Mouse (Mus musculus) hindbrain, embryonic 13.5 days (tissue): ENCODE data around the gene Mmp23. TPM values are rescaled to one million over a fixed set of nuclear protein-coding genes. Genes with fewer than 3 reads are reported as not detected.
"Not testable (repeated sequence)": the region's sequence is repeated elsewhere in the genome, so short reads cannot be mapped to it uniquely, and the experiment has no call there.

Experiments used
- ATAC-seq: fragments of 200-750 bp; cut with Nextera tagmentation; 2 replicates; pipeline ENCODE4 v1.8.0; 2017; ENCODE audit warnings: moderate TSS enrichment; ENCODE audit not compliant: low FRiP score
- H3K27ac ChIP-seq: fragments of 300-500 bp; sonication (generic); 2 replicates; pipeline ENCODE4 v1.5.1; 2015; ENCODE audit warnings: inconsistent platforms, mild to moderate bottlenecking, moderate library complexity
- H3K27me3 ChIP-seq: fragments of 300-500 bp; sonication (generic); 2 replicates; pipeline ENCODE4 v1.6.1; 2015; ENCODE audit warnings: mild to moderate bottlenecking, inconsistent platforms
- H3K36me3 ChIP-seq: fragments of 300-500 bp; sonication (generic); 2 replicates; pipeline ENCODE4 v1.6.1; 2015; ENCODE audit warnings: mild to moderate bottlenecking, inconsistent platforms
- H3K4me1 ChIP-seq: fragments of 300-500 bp; sonication (generic); replicated peaks from 2 replicates; pipeline ENCODE4 v1.6.1; 2015; ENCODE audit warnings: inconsistent platforms
- H3K4me2 ChIP-seq: fragments of 300-500 bp; sonication (generic); 2 replicates; pipeline ENCODE4 v1.6.1; 2015; ENCODE audit warnings: inconsistent platforms, mild to moderate bottlenecking, moderate library complexity
- H3K4me3 ChIP-seq: fragments of 300-500 bp; sonication (generic); 2 replicates; pipeline ENCODE4 v1.5.1; 2015; ENCODE audit warnings: mild to moderate bottlenecking, inconsistent platforms
- H3K9ac ChIP-seq: fragments of 300-500 bp; sonication (generic); 2 replicates; pipeline ENCODE4 v1.6.1; 2015; ENCODE audit warnings: mild to moderate bottlenecking, inconsistent platforms
- H3K9me3 ChIP-seq: fragments of 300-500 bp; sonication (generic); 2 replicates; pipeline ENCODE4 v1.6.1; 2016; ENCODE audit warnings: inconsistent platforms
- WGBS: fragments of 180-500 bp; shearing (Covaris S2); methylation state at CpG from one replicate; pipeline ENCODE4 v1.1.7; 2015; 5-methylcytosine and 5-hydroxymethylcytosine counted together
- polyA plus RNA-seq: library from polyadenylated mRNA; unstranded; fragments of >200 nt; fragmentation: Nextera tagmentation; extraction: Ambion mirVana; gene quantifications from 2 replicates; pipeline ENCODE4 v1.2.1, GENCODE M21; 2015

Gene Mmp23
- polyA plus RNA-seq, 1 experiment from 2014 or later: 4.5 TPM

GRCm38 (mm10) chr4:155672082-155672481 lies 18.9 kb upstream of the Mmp23 start:
- H3K27me3 ChIP-seq: 0 out of 2 replicates have a peak, but pooled peaks cover 6% of the 10 kb centered on the region
- H3K27ac ChIP-seq: no peak overlapping the region
- no peak overlapping the region for H3K4me3 ChIP-seq
- H3K36me3 ChIP-seq: no peaks in the 10 kb centered on the region
- H3K9ac ChIP-seq: no peak overlapping the region
- ATAC-seq: no peak
- H3K4me2 ChIP-seq: no peak overlapping the region
- peaks cover 14% of the 10 kb centered on the region for H3K4me1 ChIP-seq
- WGBS: 72% methylated on average over 2 of the region's 2 CpGs
- no peaks in the 10 kb centered on the region for H3K9me3 ChIP-seq

GRCm38 (mm10) chr4:155670236-155670635 lies 17.1 kb upstream of the Mmp23 start:
- WGBS: 68% methylated on average over 4 of the region's 4 CpGs

GRCm38 (mm10) chr4:155669598-155670075 lies 16.5 kb upstream of the Mmp23 start:
- H3K9ac ChIP-seq: 0 out of 2 replicates have a peak overlapping the region, but pooled peaks have one; percentile 29
- peak overlapping the region; percentile 87 for H3K4me2 ChIP-seq
- H3K27ac ChIP-seq: peak overlapping the region; percentile 87; the same call in 1 of the 2 replicates
- ATAC-seq: peak; percentile 18; the same call in 1 of the 2 replicates
- H3K4me1 ChIP-seq: peaks cover 18% of the 10 kb centered on the region
- no peaks in the 10 kb centered on the region for H3K9me3 ChIP-seq
- H3K27me3 ChIP-seq: 0 out of 2 replicates have a peak, but pooled peaks cover 6% of the 10 kb centered on the region
- peaks cover 12% of the 10 kb centered on the region for H3K36me3 ChIP-seq
- H3K4me3 ChIP-seq: peak overlapping the region; percentile 81
- 1% methylated on average over 8 of the region's 8 CpGs for WGBS

More at GRCm38 (mm10) chr4:155670236-155670635, 17.1 kb upstream of the Mmp23 start:
- H3K27ac ChIP-seq, ATAC-seq, H3K27me3 ChIP-seq, H3K9ac ChIP-seq, H3K4me3 ChIP-seq, H3K36me3 ChIP-seq, H3K9me3 ChIP-seq: not testable (repeated sequence)
- H3K4me2 ChIP-seq: peak overlapping the region; percentile 87; the same call in 1 of the 2 replicates
- peaks cover 18% of the 10 kb centered on the region for H3K4me1 ChIP-seq

DNA sequence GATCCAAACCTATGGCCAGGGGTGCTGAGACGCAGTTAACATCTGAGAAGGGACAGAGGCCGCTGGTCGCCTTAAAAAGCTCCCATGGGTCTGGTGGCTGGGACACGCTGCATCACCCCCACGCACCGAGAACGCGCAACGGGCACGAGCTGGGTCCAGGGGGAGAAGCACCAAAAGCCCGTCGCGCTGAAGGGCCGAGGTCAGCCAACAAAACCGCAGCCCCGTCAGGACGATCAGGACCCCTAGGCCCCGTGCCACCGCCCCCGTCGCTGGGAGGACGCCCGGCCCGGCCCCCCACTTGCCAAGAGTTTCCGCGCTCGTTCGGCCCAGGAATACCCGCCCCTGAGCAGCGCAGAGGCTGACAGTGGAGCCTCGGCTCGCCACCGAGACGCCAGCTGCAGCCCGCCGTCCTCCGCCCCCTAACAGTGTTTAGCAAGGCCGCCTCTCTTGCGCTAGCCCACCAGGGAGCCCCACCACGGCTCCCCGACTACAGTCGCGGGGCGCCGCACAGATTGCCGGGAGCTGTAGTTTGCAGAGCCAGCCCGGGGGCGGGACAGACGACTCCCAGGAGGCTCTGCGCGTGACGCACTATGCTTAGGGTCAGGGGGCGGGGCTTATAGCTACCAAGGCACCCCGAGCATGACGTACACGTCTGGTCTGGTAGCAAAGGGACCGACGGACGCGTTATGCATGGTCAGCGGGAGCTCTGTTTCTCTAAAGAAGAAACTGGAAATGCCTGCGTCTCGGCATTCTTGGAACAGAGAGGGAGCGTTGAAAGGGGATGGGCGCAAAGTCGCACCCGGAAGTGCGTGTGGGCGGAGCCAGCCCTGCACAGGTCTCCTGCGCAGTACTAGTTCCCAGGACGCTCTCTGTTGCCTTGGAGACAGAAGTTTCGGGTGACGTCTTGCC lies 15.8 kb upstream of the Mmp23 start, which contains the start of gene Mib2:
TSS of gene Mib2 (minus strand) at position 510 of the 909 bp plus-strand sequence.
- H3K4me1 ChIP-seq: peaks cover 18% of the 10 kb centered on the region
- WGBS: 1% methylated on average over 73 of the region's 73 CpGs

GRCm38 (mm10) chr4:155666903-155667302 lies 13.7 kb upstream of the Mmp23 start:
- no peak for ATAC-seq
- H3K4me2 ChIP-seq: no peak overlapping the region

More for the DNA sequence above, 15.8 kb upstream of the Mmp23 start, which contains the start of gene Mib2:
- Histone ChIP-seq H3K36me3 (peaks cover 18% of the 10 kb centered on the region), H3K4me3 (peak within 1 kb of the TSS; percentile 81), H3K27ac (peak within 1 kb of the TSS; percentile 87), H3K27me3 (0 out of 2 replicates have a peak, but pooled peaks cover 6% of the 10 kb centered on the region), H3K4me2 (peak within 1 kb of the TSS; percentile 87), H3K9me3 (no peaks in the 10 kb centered on the region), H3K9ac (peak within 1 kb of the TSS; percentile 90)
- ATAC-seq: peak; percentile 99

GRCm38 (mm10) chr4:155660641-155661040 lies 7.5 kb upstream of the Mmp23 start:
- Histone ChIP-seq H3K27me3 (peaks cover 15% of the 10 kb centered on the region), H3K9ac (no peak overlapping the region), H3K4me2 (no peak overlapping the region), H3K27ac (no peak overlapping the region; the same call in 1 of the 2 replicates), H3K4me1 (no peaks in the 10 kb centered on the region), H3K4me3 (no peak overlapping the region), H3K9me3 (no peaks in the 10 kb centered on the region), H3K36me3 (peaks cover 85% of the 10 kb centered on the region)
- no peak for ATAC-seq
- 86% methylated on average over 12 of the region's 12 CpGs for WGBS

More at GRCm38 (mm10) chr4:155666903-155667302, 13.7 kb upstream of the Mmp23 start:
- Histone ChIP-seq H3K27ac (no peak overlapping the region), H3K27me3 (0 out of 2 replicates have a peak, but pooled peaks cover 5% of the 10 kb centered on the region), H3K4me1 (peaks cover 18% of the 10 kb centered on the region), H3K9me3 (no peaks in the 10 kb centered on the region), H3K36me3 (peaks cover 31% of the 10 kb centered on the region), H3K4me3 (no peak overlapping the region), H3K9ac (no peak overlapping the region)

DNA sequence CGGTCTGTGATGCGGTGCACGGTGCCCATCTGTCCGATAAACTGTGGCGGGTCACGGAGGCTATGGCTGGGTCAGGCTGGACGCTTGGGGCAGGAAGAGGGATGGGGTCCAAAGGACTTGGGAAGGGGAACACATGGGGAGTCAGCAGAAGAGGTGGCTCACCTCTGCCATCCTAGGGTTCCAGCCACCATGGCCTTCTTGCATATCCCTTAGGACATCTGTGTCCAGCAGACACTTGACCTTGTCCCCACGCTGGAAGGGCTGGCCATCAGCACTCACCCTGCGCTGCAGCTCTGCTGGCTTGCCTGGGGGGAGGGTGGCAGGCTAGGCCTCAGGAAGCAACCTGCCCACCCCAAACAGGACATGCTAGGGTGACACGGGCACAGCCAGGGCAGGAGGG lies 5.8 kb upstream of the Mmp23 start:
- H3K36me3 ChIP-seq: peaks cover 76% of the 10 kb centered on the region
- H3K4me3 ChIP-seq: no peak overlapping the region
- no peak overlapping the region for H3K4me2 ChIP-seq
- H3K9ac ChIP-seq: no peak overlapping the region
- H3K9me3 ChIP-seq: no peaks in the 10 kb centered on the region
- H3K27me3 ChIP-seq: peaks cover 32% of the 10 kb centered on the region
- ATAC-seq: no peak
- no peak overlapping the region for H3K27ac ChIP-seq
- 93% methylated on average over 10 of the region's 10 CpGs for WGBS
- H3K4me1 ChIP-seq: peaks cover 16% of the 10 kb centered on the region

DNA sequence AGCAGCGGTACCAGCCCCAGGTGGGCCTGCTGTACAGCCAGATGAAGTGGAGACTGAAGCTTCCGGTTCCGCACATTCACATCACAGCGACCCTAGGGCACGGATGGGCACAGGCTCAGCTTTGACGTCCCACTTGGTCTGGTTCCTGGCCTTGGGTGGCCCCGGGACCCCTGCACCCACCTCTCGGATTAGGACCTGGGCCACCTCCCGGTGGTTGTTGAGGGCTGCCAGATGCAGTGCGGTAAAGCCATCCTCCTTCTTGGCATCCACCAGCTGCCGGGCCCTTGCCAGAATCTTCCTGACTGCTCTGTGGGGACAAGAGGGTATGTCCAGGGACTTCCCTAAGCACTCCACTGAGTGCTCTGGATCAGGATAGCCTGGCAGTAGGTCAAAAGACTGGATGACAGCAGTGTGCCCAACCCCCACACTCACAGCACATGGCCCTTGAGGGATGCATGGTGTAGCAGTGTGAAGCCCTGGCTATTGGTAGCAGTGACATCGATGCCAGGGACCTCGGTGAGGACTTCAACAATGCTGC lies 3.1 kb upstream of the Mmp23 start:
- WGBS: 92% methylated on average over 13 of the region's 13 CpGs
- Histone ChIP-seq H3K27ac (no peak overlapping the region), H3K9me3 (no peaks in the 10 kb centered on the region), H3K4me3 (no peak overlapping the region), H3K27me3 (peaks cover 59% of the 10 kb centered on the region), H3K36me3 (peaks cover 69% of the 10 kb centered on the region), H3K4me1 (peaks cover 34% of the 10 kb centered on the region), H3K4me2 (no peak overlapping the region), H3K9ac (no peak overlapping the region)
- no peak for ATAC-seq

- peak overlapping the region; percentile 35 for H3K4me3 ChIP-seq
- H3K27ac ChIP-seq: no peak overlapping the region
- peaks cover 34% of the 10 kb centered on the region for H3K4me1 ChIP-seq
- H3K9me3 ChIP-seq: no peaks in the 10 kb centered on the region
- H3K4me2 ChIP-seq: peak overlapping the region; percentile 66
- H3K9ac ChIP-seq: peak overlapping the region; percentile 63
- WGBS: 3% methylated on average over 52 of the region's 52 CpGs
- H3K36me3 ChIP-seq: peaks cover 71% of the 10 kb centered on the region
- H3K27me3 ChIP-seq: peaks cover 73% of the 10 kb centered on the region
- peak; percentile 48 for ATAC-seq
Measured at GRCm38 (mm10) chr4:155654456-155655298, 1.5 kb upstream of the Mmp23 start.

- Histone ChIP-seq H3K4me3 (peak overlapping the region; percentile 35), H3K9ac (peak overlapping the region; percentile 71; the same call in 1 of the 2 replicates), H3K4me2 (peak overlapping the region; percentile 66), H3K27me3 (peaks cover 73% of the 10 kb centered on the region), H3K27ac (no peak overlapping the region), H3K36me3 (peaks cover 71% of the 10 kb centered on the region), H3K4me1 (peaks cover 34% of the 10 kb centered on the region), H3K9me3 (no peaks in the 10 kb centered on the region)
- WGBS: 3% methylated on average over 6 of the region's 6 CpGs
- no peak for ATAC-seq
Measured at GRCm38 (mm10) chr4:155654183-155654455, 935 bp upstream of the Mmp23 start.

DNA sequence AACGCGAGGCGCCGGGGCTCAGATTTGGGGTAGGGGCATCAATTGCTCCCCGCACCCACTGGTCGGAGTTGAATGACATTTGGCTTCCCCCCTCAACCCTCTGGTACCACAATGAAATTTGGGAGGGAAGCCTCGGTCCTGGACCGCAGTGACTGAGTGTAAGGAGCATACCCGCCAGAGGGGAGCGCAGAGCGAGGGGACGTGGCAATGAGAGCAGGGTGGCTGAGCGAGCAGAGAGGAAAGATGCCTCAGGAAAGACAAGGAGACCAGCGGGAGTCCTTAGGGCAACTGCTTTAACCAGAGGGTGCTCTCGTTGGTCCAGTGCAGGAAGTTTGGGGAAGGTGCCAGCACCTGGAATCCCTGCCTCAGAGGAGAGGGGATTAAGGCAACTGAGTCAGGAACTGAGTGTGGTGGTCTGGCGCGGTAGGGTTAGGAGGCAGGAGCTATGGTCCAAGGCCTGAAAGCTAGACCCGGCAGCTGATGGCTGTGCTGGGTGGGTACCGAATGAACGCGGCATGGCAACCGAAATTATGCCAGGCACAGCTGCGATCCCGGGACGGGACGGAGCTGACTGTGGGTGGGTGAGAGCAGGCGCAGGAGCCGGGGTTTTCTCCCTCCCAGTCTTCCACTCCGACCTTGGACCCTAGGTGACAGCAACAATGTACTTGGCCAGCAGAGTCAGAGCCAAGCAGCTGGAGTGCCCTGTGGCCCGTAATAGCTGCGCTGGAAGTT lies 433 bp upstream of the Mmp23 start:
- H3K4me2 ChIP-seq: peak overlapping the region; percentile 66
- peak overlapping the region; percentile 35 for H3K4me3 ChIP-seq
- no peak overlapping the region for H3K27ac ChIP-seq
- peaks cover 73% of the 10 kb centered on the region for H3K27me3 ChIP-seq
- H3K36me3 ChIP-seq: peaks cover 71% of the 10 kb centered on the region
- peaks cover 34% of the 10 kb centered on the region for H3K4me1 ChIP-seq
- peak overlapping the region; percentile 71 for H3K9ac ChIP-seq
- 2% methylated on average over 31 of the region's 31 CpGs for WGBS
- no peaks in the 10 kb centered on the region for H3K9me3 ChIP-seq
- ATAC-seq: no peak
